Mouse (Mus musculus) liver, embryonic 14.5 days (tissue): Measurements from ENCODE around the gene Gm572.

Experiments used
- CTCF ChIP-seq: IDR thresholded peaks from 2 replicates; pipeline ENCODE4 v1.5.1; 2016; ENCODE audit warnings: antibody characterized with exemption, low read depth, control low read depth
- EP300 ChIP-seq: IDR thresholded peaks from 2 replicates; pipeline ENCODE4 v1.6.1; 2016; ENCODE audit warnings: antibody characterized with exemption, low read depth

DNA sequence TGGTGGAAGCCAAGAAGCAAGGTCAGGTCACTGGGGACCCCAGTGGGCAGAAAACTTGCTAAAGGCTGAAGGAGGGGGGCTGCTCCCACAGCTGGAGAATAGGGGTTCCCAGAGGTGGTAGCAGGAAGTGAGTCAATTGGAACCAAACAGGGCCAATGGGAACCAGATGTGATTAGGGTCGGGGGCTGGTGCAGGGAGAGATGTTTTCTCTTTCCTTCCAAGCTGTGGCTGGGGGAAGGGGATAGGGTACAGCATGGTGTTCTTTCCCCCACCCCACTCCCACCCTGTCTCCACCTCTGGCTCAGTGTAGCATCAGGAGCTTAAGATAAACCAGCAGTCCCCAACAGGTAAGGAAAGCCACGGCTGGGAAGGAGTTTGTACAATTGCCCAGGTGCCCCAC, 45.0 kb downstream of the Gm572 start:
- TF ChIP-seq CTCF: no peak
- no peak for TF ChIP-seq EP300
